Mouse (Mus musculus) hindbrain, embryonic 11.5 days (tissue): ENCODE results near the gene Brca2. TPM values are rescaled to one million over a fixed set of nuclear protein-coding genes. Genes with fewer than 3 reads are reported as not detected.
"Not testable (repeated sequence)": the region's sequence is repeated elsewhere in the genome, so short reads cannot be mapped to it uniquely, and the experiment has no call there.

Experiments
- ATAC-seq: fragments of 200-750 bp; cut with Nextera tagmentation; 2 replicates; pipeline ENCODE4 v1.8.0; 2017; ENCODE audit warnings: mild to moderate bottlenecking, moderate TSS enrichment, moderate library complexity; ENCODE audit not compliant: low FRiP score
- DNase-seq: peaks from one replicate; pipeline ENCODE4 v3.0.0-alpha.2; 2015; ENCODE audit warnings: low spot score
- H3K27ac ChIP-seq: fragments of 300-500 bp; sonication (generic); 2 replicates; pipeline ENCODE4 v1.5.1; 2014; ENCODE audit warnings: mild to moderate bottlenecking, low read depth, low read length
- H3K27me3 ChIP-seq: fragments of 300-500 bp; sonication (generic); 2 replicates; pipeline ENCODE4 v1.6.1; 2014; ENCODE audit warnings: mild to moderate bottlenecking, low read length, moderate library complexity, mixed read lengths; ENCODE audit not compliant: control insufficient read depth, insufficient read depth
- H3K36me3 ChIP-seq: fragments of 300-500 bp; sonication (generic); 2 replicates; pipeline ENCODE4 v1.6.1; 2014; ENCODE audit warnings: mild to moderate bottlenecking, low read length, moderate library complexity, mixed read lengths; ENCODE audit not compliant: control insufficient read depth, insufficient read depth
- H3K4me1 ChIP-seq: fragments of 300-500 bp; sonication (generic); replicated peaks from 2 replicates; pipeline ENCODE4 v1.6.1; 2014; ENCODE audit warnings: low read length, mixed read lengths; ENCODE audit not compliant: control insufficient read depth, insufficient read depth
- H3K4me2 ChIP-seq: fragments of 300-500 bp; sonication (generic); replicated peaks from 2 replicates; pipeline ENCODE4 v1.6.1; 2014; ENCODE audit warnings: mild to moderate bottlenecking, low read depth, low read length
- H3K4me3 ChIP-seq: fragments of 300-500 bp; sonication (generic); 2 replicates; pipeline ENCODE4 v1.5.1; 2014; ENCODE audit warnings: low read depth, low read length
- H3K9ac ChIP-seq: fragments of 300-500 bp; sonication (generic); 2 replicates; pipeline ENCODE4 v1.6.1; 2014; ENCODE audit warnings: low read depth, low read length
- H3K9me3 ChIP-seq: fragments of 300-500 bp; sonication (generic); 2 replicates; pipeline ENCODE4 v1.6.1; 2016; ENCODE audit warnings: low read length; ENCODE audit not compliant: control insufficient read depth
- WGBS: fragments of 180-500 bp; shearing (Covaris S2); extraction: QIAGEN DNeasy Blood & Tissue Kit; methylation state at CpG from one replicate; pipeline ENCODE4 v1.1.7; 2014; 5-methylcytosine and 5-hydroxymethylcytosine counted together
- polyA plus RNA-seq: library from polyadenylated mRNA; unstranded; fragments of >200 nt; fragmentation: Nextera tagmentation; extraction: Ambion mirVana; gene quantifications from 2 replicates; pipeline ENCODE4 v1.2.1, GENCODE M21; 2014

Brca2 gene
- 22.6 and 25.8 TPM in 2 replicates for polyA plus RNA-seq

GRCm38 (mm10) chr5:150521937-150522866, at the start of gene Brca2:
TSS of gene Brca2 (plus strand) at chr5:150522630.
- no peaks in the 10 kb centered on the region for H3K9me3 ChIP-seq
- ATAC-seq (peak; percentile 94), DNase-seq (peak; percentile 95)
- H3K36me3 ChIP-seq, result no peaks in the 10 kb centered on the region
- H3K27ac ChIP-seq, result peak within 1 kb of the TSS; percentile 51; the same call in 1 of the 2 replicates
- peak within 1 kb of the TSS; percentile 83 for H3K4me3 ChIP-seq
- H3K4me1 ChIP-seq, result no peaks in the 10 kb centered on the region
- H3K4me2 ChIP-seq, result peak within 1 kb of the TSS; percentile 58
- WGBS, result 7% methylated on average over 48 of the region's 63 CpGs
- no peaks in the 10 kb centered on the region for H3K27me3 ChIP-seq
- peak within 1 kb of the TSS; percentile 93 for H3K9ac ChIP-seq

DNA sequence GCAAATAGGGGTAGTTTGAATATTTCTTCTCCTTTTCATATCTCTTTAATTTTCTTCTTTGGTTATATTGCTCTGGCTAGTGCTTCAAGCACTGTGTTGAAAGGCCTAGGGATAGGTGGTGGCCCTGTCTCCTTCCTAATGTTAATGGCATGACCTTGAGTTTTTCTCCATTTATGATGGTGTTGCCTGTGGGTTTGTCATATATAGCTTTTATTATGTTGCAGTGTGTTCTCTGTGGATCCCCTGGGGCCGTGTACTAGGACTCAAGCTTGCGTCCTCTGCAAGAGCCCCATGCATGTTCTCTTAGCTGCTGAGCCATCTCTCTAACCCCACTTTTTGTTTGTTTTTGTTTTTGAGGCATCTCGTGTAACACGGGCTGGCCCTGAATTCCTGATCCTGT, 45.1 kb upstream of the Brca2 start:
- H3K9me3 ChIP-seq, result no peaks in the 10 kb centered on the region
- H3K4me2 ChIP-seq, result no peak overlapping the region
- H3K27me3 ChIP-seq, result no peaks in the 10 kb centered on the region
- no peak for ATAC-seq
- H3K4me3 ChIP-seq, result no peak overlapping the region
- no peak overlapping the region for H3K27ac ChIP-seq
- no peaks in the 10 kb centered on the region for H3K4me1 ChIP-seq
- H3K9ac ChIP-seq, result no peak overlapping the region
- WGBS, result 71% methylated on average over 4 of the region's 4 CpGs
- H3K36me3 ChIP-seq, result no peaks in the 10 kb centered on the region
- DNase-seq, result no peak

DNA sequence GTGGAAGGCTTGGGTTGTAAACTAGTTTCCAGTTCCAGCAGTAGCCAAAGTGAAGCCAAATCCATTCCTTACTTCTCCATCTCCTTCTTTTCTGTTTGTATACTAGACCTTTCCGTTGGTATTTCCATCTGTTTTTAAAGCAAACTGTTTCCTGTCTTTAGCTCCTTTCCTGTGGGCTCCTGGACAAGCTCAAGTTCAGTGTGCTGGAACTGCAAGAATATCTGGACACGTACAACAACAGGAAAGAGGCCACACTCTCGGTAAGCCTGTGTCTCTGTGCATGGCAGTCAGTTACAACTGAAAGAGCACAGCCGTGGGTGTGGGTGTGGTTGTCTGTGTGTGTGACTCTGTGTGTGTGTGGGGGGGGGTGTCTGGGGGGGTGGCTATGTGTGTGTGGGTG, 43.8 kb upstream of the Brca2 start:
- H3K36me3 ChIP-seq, result no peaks in the 10 kb centered on the region
- H3K4me2 ChIP-seq, result no peak overlapping the region
- H3K27me3 ChIP-seq, result no peaks in the 10 kb centered on the region
- 78% methylated on average over 4 of the region's 4 CpGs for WGBS
- no peak overlapping the region for H3K4me3 ChIP-seq
- H3K27ac ChIP-seq, result no peak overlapping the region
- H3K4me1 ChIP-seq, result no peaks in the 10 kb centered on the region
- DNase-seq (no peak), ATAC-seq (no peak)
- H3K9me3 ChIP-seq, result no peaks in the 10 kb centered on the region
- no peak overlapping the region for H3K9ac ChIP-seq

GRCm38 (mm10) chr5:150485198-150485597, 37.2 kb upstream of the Brca2 start:
- 57% methylated on average over 3 of the region's 3 CpGs for WGBS
- H3K9ac ChIP-seq, result no peak overlapping the region
- no peak overlapping the region for H3K4me2 ChIP-seq
- no peak overlapping the region for H3K27ac ChIP-seq
- H3K4me1 ChIP-seq, result no peaks in the 10 kb centered on the region
- no peaks in the 10 kb centered on the region for H3K9me3 ChIP-seq
- no peaks in the 10 kb centered on the region for H3K36me3 ChIP-seq
- DNase-seq (peak; percentile 55), ATAC-seq (no peak)
- no peak overlapping the region for H3K4me3 ChIP-seq
- H3K27me3 ChIP-seq, result no peaks in the 10 kb centered on the region

DNA sequence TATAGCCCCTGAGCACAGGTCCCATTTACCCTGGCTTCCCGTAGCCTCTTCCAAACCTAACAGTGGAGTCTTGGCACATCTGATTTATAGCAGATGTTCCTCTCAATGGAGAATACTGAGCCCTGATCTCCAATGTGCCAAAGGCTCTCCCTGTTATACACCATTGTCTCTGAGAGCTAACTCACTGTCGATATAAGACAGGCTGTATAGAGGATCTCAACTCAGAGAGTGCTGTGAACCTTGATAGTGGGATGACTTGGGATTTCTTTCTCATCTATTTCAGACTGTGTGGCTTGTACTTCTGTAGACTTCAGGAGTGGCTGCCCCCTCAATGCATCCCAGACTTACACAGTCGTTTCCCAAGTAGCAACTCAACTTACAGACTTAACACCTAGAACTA, 32.1 kb upstream of the Brca2 start:
- Histone ChIP-seq H3K9me3 (no peaks in the 10 kb centered on the region), H3K4me3 (no peak overlapping the region), H3K36me3 (no peaks in the 10 kb centered on the region), H3K4me2 (no peak overlapping the region), H3K27me3 (no peaks in the 10 kb centered on the region), H3K4me1 (no peaks in the 10 kb centered on the region), H3K9ac (no peak overlapping the region), H3K27ac (no peak overlapping the region)
- WGBS, result 90% methylated on average over 3 of the region's 3 CpGs
- ATAC-seq (no peak), DNase-seq (no peak)

DNA sequence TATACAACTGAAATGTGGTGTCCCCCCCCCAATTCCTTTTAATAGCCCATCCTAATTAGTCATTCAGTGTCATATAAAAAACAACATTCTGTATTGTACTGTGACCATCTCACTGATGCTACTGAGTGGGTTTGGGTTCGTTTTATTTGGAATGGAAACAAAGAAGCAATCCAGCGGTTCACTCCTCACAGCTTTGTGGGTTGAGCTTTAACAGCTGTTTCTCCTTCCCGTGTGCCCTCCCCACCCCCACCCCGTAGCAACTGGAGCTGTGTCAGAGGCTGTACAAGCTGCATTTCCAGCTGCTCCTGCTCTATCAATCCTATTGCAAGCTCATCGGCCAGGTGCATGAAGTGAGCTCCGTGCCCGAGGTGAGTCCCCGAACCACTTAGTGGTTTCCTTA, 31.6 kb upstream of the Brca2 start:
- no peak overlapping the region for H3K27ac ChIP-seq
- H3K9ac ChIP-seq, result no peak overlapping the region
- no peaks in the 10 kb centered on the region for H3K27me3 ChIP-seq
- no peak overlapping the region for H3K4me2 ChIP-seq
- ATAC-seq (no peak), DNase-seq (no peak)
- WGBS, result 81% methylated on average over 8 of the region's 8 CpGs
- no peaks in the 10 kb centered on the region for H3K4me1 ChIP-seq
- no peaks in the 10 kb centered on the region for H3K9me3 ChIP-seq
- no peak overlapping the region for H3K4me3 ChIP-seq
- no peaks in the 10 kb centered on the region for H3K36me3 ChIP-seq

DNA sequence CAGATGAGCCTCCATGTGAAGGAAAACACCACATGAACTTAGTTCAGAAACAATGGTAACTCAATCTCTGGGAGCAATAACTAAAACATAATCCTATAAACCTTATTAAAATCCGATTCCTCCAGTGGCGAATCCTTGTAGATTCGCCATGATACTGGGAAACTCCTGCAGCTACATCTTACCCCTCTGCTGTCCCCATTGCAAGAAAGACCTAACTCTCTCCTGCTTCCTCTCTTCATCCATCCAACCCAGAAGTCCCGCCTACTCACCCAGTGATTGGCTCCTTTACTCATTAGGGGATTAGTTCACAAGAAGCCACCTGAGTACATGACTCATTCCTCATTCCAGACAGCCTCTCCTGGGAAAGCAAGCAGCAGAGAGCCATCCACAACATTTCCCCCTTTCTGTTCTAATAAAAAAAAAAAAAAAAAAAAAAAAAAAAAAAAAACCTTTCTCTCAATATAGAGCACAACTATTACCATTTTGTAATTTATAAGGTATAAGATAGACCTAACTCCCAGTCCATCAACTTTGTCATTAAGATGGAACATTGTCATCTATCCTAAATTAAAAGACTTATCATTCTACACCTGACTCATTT, 30.8 kb upstream of the Brca2 start:
- not testable (repeated sequence) for H3K9ac ChIP-seq, DNase-seq, H3K4me1 ChIP-seq, H3K27me3 ChIP-seq, H3K4me2 ChIP-seq, H3K27ac ChIP-seq, H3K9me3 ChIP-seq, ATAC-seq, H3K36me3 ChIP-seq, H3K4me3 ChIP-seq
- 93% methylated on average over 4 of the region's 4 CpGs for WGBS

DNA sequence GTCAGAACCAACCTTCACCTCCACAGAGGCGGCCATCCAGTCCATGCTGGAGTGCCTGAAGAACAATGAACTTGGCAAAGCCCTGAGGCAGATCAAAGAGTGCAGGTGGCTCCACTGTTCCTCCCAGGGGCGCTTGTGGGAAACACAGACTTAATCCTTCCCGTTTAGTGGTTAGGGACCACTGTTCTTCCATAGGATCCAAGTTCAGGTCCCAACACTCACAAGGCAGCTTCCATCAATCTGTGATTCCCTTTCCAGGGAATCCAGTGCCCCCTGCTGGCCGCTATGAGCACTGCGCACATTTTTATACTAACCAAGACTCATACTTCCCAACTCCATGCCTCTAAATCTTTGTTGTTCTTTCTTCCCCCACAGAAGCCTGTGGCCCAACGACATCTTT, 26.6 kb upstream of the Brca2 start:
- H3K9me3 ChIP-seq, result no peaks in the 10 kb centered on the region
- no peak overlapping the region for H3K4me3 ChIP-seq
- WGBS, result 51% methylated on average over 6 of the region's 6 CpGs
- H3K4me2 ChIP-seq, result no peak overlapping the region
- no peaks in the 10 kb centered on the region for H3K27me3 ChIP-seq
- ATAC-seq (no peak), DNase-seq (peak; percentile 57)
- H3K9ac ChIP-seq, result no peak overlapping the region
- no peaks in the 10 kb centered on the region for H3K36me3 ChIP-seq
- no peaks in the 10 kb centered on the region for H3K4me1 ChIP-seq
- H3K27ac ChIP-seq, result no peak overlapping the region
